Comparison of ENCODE assay signal across 31 mouse cellular contexts in genomic region chr7:48810652-48811051, GRCm38 (mm10). TPM values are rescaled to one million over a fixed set of nuclear protein-coding genes. Genes with fewer than 3 reads are reported as not detected.
"Had no signal": no experiment of that assay in that cellular context is flagged by ENCODE, and none has a peak within 500 bp of the region (broad histone marks: within the 10 kb centered on the region; RNA-seq: fewer than 3 reads in every experiment).

No protein-coding gene starts in this region.

- H3K4me3 ChIP-seq: gastrocnemius, adult 2 months; heart, embryonic 10.5 days; heart, embryonic 12.5 days; hindbrain, embryonic 10.5 days; hindbrain, embryonic 12.5 days; intestine, embryonic 15.5 days; layer of hippocampus, adult 2 months; limb, embryonic 13.5 days; limb, embryonic 15.5 days had no signal

- H3K4me1 ChIP-seq: heart, embryonic 10.5 days; heart, embryonic 12.5 days; hindbrain, embryonic 10.5 days; hindbrain, embryonic 12.5 days; intestine, embryonic 15.5 days; limb, embryonic 13.5 days; limb, embryonic 15.5 days had no signal

- H3K9me3 ChIP-seq: heart, embryonic 10.5 days; heart, embryonic 12.5 days; hindbrain, embryonic 10.5 days; hindbrain, embryonic 12.5 days; intestine, embryonic 15.5 days; limb, embryonic 13.5 days; limb, embryonic 15.5 days had no signal

- H3K27ac ChIP-seq: gastrocnemius, adult 2 months; heart, embryonic 10.5 days; hindbrain, embryonic 10.5 days; hindbrain, embryonic 12.5 days; hindbrain, embryonic 14.5 days; intestine, embryonic 15.5 days; layer of hippocampus, adult 2 months; limb, embryonic 13.5 days; limb, embryonic 15.5 days; liver, embryonic 14.5 days had no signal

- H3K9ac ChIP-seq: heart, embryonic 12.5 days; hindbrain, embryonic 12.5 days; hindbrain, embryonic 14.5 days; intestine, embryonic 15.5 days; limb, embryonic 13.5 days; limb, embryonic 15.5 days; liver, embryonic 14.5 days had no signal

- H3K27me3 ChIP-seq: heart, embryonic 12.5 days; hindbrain, embryonic 12.5 days; intestine, embryonic 15.5 days; limb, embryonic 13.5 days; limb, embryonic 15.5 days had no signal

- ATAC-seq: hindbrain, embryonic 16.5 days; inflammation-experienced regulatory T-cells, adult 6 months; intestine, embryonic 15.5 days; intestine, postnatal 0 days had no signal

- DNase-seq: gastrocnemius, adult 2 months; gastrocnemius, postnatal 10 days; gastrocnemius, postnatal 25 days; heart, adult 18-20 months; heart, postnatal 10 days; heart, postnatal 4 days; kidney, adult 18-20 months; kidney, adult 8-10 months; kidney, postnatal 10 days; kidney, postnatal 25 days; kidney, postnatal 4 days; left cerebral cortex, postnatal 4 days had no signal

- H3K4me2 ChIP-seq: heart, embryonic 12.5 days; hindbrain, embryonic 12.5 days; hindbrain, embryonic 14.5 days; intestine, embryonic 15.5 days; limb, embryonic 13.5 days; limb, embryonic 15.5 days had no signal

RNA-seq across cellular contexts. Expression of gene Csrp3, which starts 37.2 kb away (rescaled TPM):
- total RNA-seq: layer of hippocampus, adult 2 months; layer of hippocampus, postnatal 10 days; layer of hippocampus, postnatal 25 days; left cerebral cortex, adult 18-20 months; left cerebral cortex, postnatal 10 days; left cerebral cortex, postnatal 25 days; left cerebral cortex, postnatal 4 days had no signal
- polyA plus RNA-seq: frontal cortex, adult 2 months; hindbrain, embryonic 10.5 days; hindbrain, embryonic 14.5 days; inflammation-experienced regulatory T-cells, adult 6 months had no signal
